Mouse (Mus musculus) liver, embryonic 13.5 days (tissue): Measurements from ENCODE around the gene Tvp23a. TPM values are rescaled to one million over a fixed set of nuclear protein-coding genes. Genes with fewer than 3 reads are reported as not detected.

Experiments
- ATAC-seq: fragments of 200-750 bp; cut with Nextera tagmentation; 2 replicates; pipeline ENCODE4 v1.8.0; 2017; ENCODE audit warnings: low read depth, mild to moderate bottlenecking, moderate number of reproducible peaks, moderate library complexity
- DNase-seq: peaks from one replicate; pipeline ENCODE4 v3.0.0; 2022
- H3K27ac ChIP-seq: fragments of 300-500 bp; sonication (generic); 2 replicates; pipeline ENCODE4 v1.5.1; 2015; ENCODE audit warnings: moderate library complexity, mild to moderate bottlenecking, inconsistent platforms
- H3K27me3 ChIP-seq: fragments of 300-500 bp; sonication (generic); 2 replicates; pipeline ENCODE4 v1.6.1; 2015; ENCODE audit warnings: mild to moderate bottlenecking, inconsistent platforms
- H3K36me3 ChIP-seq: fragments of 300-500 bp; sonication (generic); 2 replicates; pipeline ENCODE4 v1.6.1; 2015; ENCODE audit warnings: mild to moderate bottlenecking, inconsistent platforms
- H3K4me1 ChIP-seq: fragments of 300-500 bp; sonication (generic); replicated peaks from 2 replicates; pipeline ENCODE4 v1.6.1; 2015; ENCODE audit warnings: inconsistent platforms
- H3K4me2 ChIP-seq: fragments of 300-500 bp; sonication (generic); 2 replicates; pipeline ENCODE4 v1.6.1; 2015; ENCODE audit warnings: inconsistent platforms, mild to moderate bottlenecking, moderate library complexity
- H3K4me3 ChIP-seq: fragments of 300-500 bp; sonication (generic); replicated peaks from 2 replicates; pipeline ENCODE4 v1.5.1; 2015; ENCODE audit warnings: mild to moderate bottlenecking, inconsistent platforms
- H3K9ac ChIP-seq: fragments of 300-500 bp; sonication (generic); 2 replicates; pipeline ENCODE4 v1.6.1; 2015; ENCODE audit warnings: mild to moderate bottlenecking, inconsistent platforms
- H3K9me3 ChIP-seq: fragments of 300-500 bp; sonication (generic); replicated peaks from 2 replicates; pipeline ENCODE4 v1.6.1; 2016; ENCODE audit warnings: inconsistent platforms
- WGBS: fragments of 180-500 bp; shearing (Covaris S2); methylation state at CpG from one replicate; pipeline ENCODE4 v1.1.7; 2015; ENCODE audit not compliant: insufficient replicate concordance; 5-methylcytosine and 5-hydroxymethylcytosine counted together
- polyA plus RNA-seq: library from polyadenylated mRNA; unstranded; fragments of >200 nt; fragmentation: Nextera tagmentation; extraction: Ambion mirVana; gene quantifications from 2 replicates; pipeline ENCODE4 v1.2.1, GENCODE M21; 2015

The Tvp23a gene
- polyA plus RNA-seq, 1 experiment from 2014 or later, result 0.81 TPM

DNA sequence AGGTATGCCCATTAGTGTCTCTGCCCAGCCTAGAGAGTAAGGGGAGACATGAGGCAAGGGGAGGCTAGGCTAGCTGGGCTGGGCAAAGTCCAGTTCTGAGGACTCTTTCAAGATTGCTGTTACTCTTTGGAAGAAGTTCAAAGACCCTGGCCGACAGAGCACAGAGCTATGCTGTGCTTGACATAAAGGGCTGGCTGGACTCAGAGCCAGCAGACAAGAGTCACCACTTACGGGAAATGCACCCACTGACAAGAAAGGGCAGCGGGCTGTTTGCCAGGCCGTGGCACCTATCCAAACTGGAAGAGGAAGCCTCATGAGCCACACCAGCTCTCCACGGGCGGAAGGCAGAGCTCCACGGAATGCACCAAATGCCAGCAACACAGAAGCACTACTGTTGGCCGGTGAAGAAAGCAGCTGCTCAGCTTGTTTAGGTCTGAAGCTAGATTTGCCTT is 5.3 kb upstream of the Tvp23a start:
- Histone ChIP-seq H3K4me3 (no peak overlapping the region), H3K4me1 (peaks cover 21% of the 10 kb centered on the region), H3K27ac (no peak overlapping the region), H3K9ac (no peak overlapping the region), H3K36me3 (no peaks in the 10 kb centered on the region), H3K9me3 (no peaks in the 10 kb centered on the region), H3K4me2 (no peak overlapping the region), H3K27me3 (no peaks in the 10 kb centered on the region)
- 64% methylated on average over 8 of the region's 8 CpGs for WGBS
- ATAC-seq (no peak), DNase-seq (no peak)

DNA sequence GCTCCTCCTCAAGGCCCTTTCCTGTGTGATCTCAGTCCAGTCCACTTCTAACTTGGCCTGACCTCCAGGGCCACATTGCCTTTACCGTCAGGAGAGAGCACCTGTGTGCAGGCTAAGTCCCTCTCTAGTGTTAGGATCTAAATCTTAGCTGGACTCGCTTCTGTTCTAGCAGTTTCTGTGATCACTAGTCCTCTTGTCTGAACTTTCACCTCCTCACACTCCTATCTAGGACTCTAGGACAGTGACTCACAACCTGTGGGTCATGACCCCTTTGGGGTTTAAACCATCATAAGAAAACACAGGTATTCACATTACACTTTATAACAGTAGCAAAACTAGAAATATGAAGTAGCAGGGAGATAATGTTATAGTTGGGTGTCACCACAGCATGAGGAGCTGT is 4.7 kb upstream of the Tvp23a start:
- Histone ChIP-seq H3K4me3 (no peak overlapping the region), H3K4me1 (peaks cover 23% of the 10 kb centered on the region), H3K27me3 (no peaks in the 10 kb centered on the region), H3K27ac (no peak overlapping the region), H3K9ac (no peak overlapping the region), H3K4me2 (no peak overlapping the region), H3K36me3 (no peaks in the 10 kb centered on the region), H3K9me3 (no peaks in the 10 kb centered on the region)
- ATAC-seq (no peak), DNase-seq (no peak)
- 63% methylated on average over 2 of the region's 2 CpGs for WGBS

GRCm38 (mm10) chr16:10448931-10449330 is 1.8 kb upstream of the Tvp23a start:
- ATAC-seq, result peak; percentile 70
- no peak overlapping the region; the same call in 1 of the 2 replicates for H3K27ac ChIP-seq
- no peaks in the 10 kb centered on the region for H3K9me3 ChIP-seq

GRCm38 (mm10) chr16:10447781-10448180 is 619 bp upstream of the Tvp23a start:
- Histone ChIP-seq H3K36me3 (no peaks in the 10 kb centered on the region), H3K9me3 (no peaks in the 10 kb centered on the region), H3K9ac (no peak overlapping the region), H3K27ac (no peak overlapping the region), H3K27me3 (no peaks in the 10 kb centered on the region), H3K4me3 (no peak overlapping the region), H3K4me1 (peaks cover 14% of the 10 kb centered on the region), H3K4me2 (peak overlapping the region; percentile 38)
- DNase-seq (no peak), ATAC-seq (no peak)
- WGBS, result 37% methylated on average over 2 of the region's 2 CpGs

More at GRCm38 (mm10) chr16:10448931-10449330, 1.8 kb upstream of the Tvp23a start:
- no peak overlapping the region for H3K4me3 ChIP-seq
- WGBS, result 43% methylated on average over 9 of the region's 9 CpGs
- H3K4me2 ChIP-seq, result no peak overlapping the region
- H3K36me3 ChIP-seq, result no peaks in the 10 kb centered on the region
- DNase-seq, result no peak
- H3K9ac ChIP-seq, result no peak overlapping the region
- peaks cover 19% of the 10 kb centered on the region for H3K4me1 ChIP-seq
- H3K27me3 ChIP-seq, result no peaks in the 10 kb centered on the region

DNA sequence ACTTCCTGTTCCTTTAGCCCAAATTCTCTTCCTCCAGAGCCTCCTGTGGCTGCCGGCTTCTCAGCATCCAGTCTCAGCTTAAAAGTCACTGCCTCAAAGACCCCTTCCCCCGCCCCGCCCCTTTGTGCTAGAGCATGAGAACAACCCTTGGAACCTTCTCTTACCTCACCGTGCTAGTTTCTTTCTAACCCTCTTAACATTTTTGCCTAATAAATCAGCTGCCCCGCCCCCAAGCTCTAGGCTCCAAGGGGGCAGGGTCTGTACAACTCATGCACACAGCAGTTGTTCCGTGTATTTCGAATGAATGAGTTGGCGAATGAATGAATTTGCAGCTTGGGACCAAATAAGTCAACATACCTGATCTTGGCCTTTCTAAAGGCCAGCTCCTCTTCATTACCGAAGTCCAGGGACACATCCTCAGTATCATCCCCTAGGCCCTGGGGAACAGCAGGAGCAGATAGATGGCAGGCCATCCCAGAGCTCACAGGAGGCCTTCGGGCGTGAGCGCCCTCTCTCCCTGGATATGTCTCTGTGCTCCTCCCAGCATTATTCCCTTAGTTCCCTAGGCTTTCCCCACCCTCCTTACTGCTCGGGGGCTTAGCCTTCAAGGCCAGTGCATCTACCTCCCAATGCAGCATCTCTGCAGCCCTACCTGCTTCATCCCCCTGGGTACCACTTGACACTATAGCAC is 444 bp downstream of the Tvp23a start:
- 44% methylated on average over 13 of the region's 13 CpGs for WGBS
- H3K27ac ChIP-seq, result no peak overlapping the region
- DNase-seq, result no peak
- no peaks in the 10 kb centered on the region for H3K9me3 ChIP-seq
- no peak for ATAC-seq
- peaks cover 11% of the 10 kb centered on the region for H3K4me1 ChIP-seq
- H3K4me2 ChIP-seq, result peak overlapping the region; percentile 38
- no peaks in the 10 kb centered on the region for H3K36me3 ChIP-seq
- H3K9ac ChIP-seq, result no peak overlapping the region
- H3K4me3 ChIP-seq, result peak overlapping the region; percentile 15; the same call in 1 of the 2 replicates
- no peaks in the 10 kb centered on the region for H3K27me3 ChIP-seq

DNA sequence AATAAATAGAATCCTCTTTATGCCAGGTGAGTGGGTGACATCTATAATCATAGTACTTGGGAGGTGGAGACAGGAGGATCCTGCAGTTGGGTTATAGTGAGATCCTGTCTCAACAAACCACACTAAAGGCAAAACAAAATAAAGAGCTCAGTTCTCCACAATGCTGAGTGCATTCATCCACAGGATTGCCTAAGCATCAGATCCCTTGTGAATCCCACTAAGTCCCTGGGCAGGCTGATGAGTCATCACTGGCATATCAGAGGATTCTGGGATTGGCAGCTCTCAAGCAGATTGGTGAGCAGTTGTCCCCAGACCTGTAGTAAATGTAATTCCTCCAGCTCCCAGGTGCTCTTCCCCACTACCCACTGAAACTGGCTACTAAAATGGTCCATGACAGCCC is 3.4 kb downstream of the Tvp23a start:
- H3K9ac ChIP-seq, result no peak overlapping the region
- no peak for DNase-seq
- no peaks in the 10 kb centered on the region for H3K27me3 ChIP-seq
- H3K4me3 ChIP-seq, result no peak overlapping the region
- H3K9me3 ChIP-seq, result no peaks in the 10 kb centered on the region
- H3K4me1 ChIP-seq, result peaks cover 9% of the 10 kb centered on the region
- no peak for ATAC-seq
- H3K27ac ChIP-seq, result no peak overlapping the region
- no peaks in the 10 kb centered on the region for H3K36me3 ChIP-seq
- H3K4me2 ChIP-seq, result no peak overlapping the region

DNA sequence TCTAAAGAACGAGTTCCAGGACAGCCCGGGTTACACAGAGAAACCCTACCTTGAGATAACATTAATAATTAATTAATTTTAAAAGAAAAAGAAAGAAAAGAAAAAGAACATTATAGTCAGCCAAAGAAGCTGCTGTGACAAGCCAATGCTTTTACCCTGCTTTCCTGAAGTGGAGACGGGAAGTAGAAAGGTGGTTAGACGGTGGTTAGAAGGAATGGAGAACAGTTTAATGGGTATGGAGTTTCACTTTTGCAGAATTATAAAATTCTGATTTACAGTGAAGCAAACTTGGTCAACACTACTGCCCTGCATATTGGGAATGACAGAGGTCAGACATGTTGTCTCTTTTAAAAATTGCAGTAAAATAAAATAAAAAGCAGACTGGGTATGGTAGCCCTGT is 5.4 kb downstream of the Tvp23a start:
- Histone ChIP-seq H3K9ac (no peak overlapping the region), H3K27ac (no peak overlapping the region), H3K4me2 (no peak overlapping the region), H3K27me3 (no peaks in the 10 kb centered on the region), H3K4me3 (no peak overlapping the region), H3K4me1 (no peaks in the 10 kb centered on the region), H3K9me3 (no peaks in the 10 kb centered on the region), H3K36me3 (no peaks in the 10 kb centered on the region)
- 72% methylated on average over 4 of the region's 4 CpGs for WGBS
- DNase-seq (no peak), ATAC-seq (no peak)

DNA sequence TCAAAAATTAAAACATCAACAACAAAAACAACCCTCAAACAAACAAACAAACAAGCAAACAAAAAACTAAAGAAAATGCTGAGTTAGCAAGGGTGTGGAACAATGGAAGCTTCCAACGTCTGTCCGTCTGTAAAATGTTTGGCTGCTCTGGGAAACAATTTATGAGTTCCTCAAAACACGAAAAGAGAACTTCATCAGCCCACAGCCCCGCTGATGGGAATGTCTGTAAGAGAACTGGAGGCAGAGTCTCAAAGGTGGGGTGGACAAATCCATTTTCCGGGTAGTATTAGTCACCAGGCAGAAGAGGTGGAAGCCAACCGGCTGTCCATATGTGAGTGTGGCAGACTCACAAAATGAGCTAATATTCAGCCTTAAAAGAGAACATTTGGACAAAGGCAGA is 5.8 kb downstream of the Tvp23a start:
- no peaks in the 10 kb centered on the region for H3K36me3 ChIP-seq
- no peak overlapping the region for H3K4me3 ChIP-seq
- H3K27ac ChIP-seq, result no peak overlapping the region
- no peaks in the 10 kb centered on the region for H3K27me3 ChIP-seq
- H3K4me1 ChIP-seq, result no peaks in the 10 kb centered on the region
- H3K4me2 ChIP-seq, result no peak overlapping the region
- DNase-seq (no peak), ATAC-seq (no peak)
- H3K9ac ChIP-seq, result no peak overlapping the region
- WGBS, result 55% methylated on average over 6 of the region's 6 CpGs
- no peaks in the 10 kb centered on the region for H3K9me3 ChIP-seq

- no peaks in the 10 kb centered on the region for H3K4me1 ChIP-seq
- H3K36me3 ChIP-seq, result no peaks in the 10 kb centered on the region
- no peak for DNase-seq
- no peak for ATAC-seq
- 61% methylated on average over 5 of the region's 5 CpGs for whole genome bisulfite sequencing
- H3K9me3 ChIP-seq, result no peaks in the 10 kb centered on the region
- H3K4me2 ChIP-seq, result no peak overlapping the region
- H3K27me3 ChIP-seq, result no peaks in the 10 kb centered on the region
- H3K9ac ChIP-seq, result no peak overlapping the region
- H3K27ac ChIP-seq, result no peak overlapping the region
- no peak overlapping the region for H3K4me3 ChIP-seq
Observed at GRCm38 (mm10) chr16:10438055-10438454, 9.1 kb downstream of the Tvp23a start.

GRCm38 (mm10) chr16:10436166-10436565 is 11.0 kb downstream of the Tvp23a start:
- WGBS, result 73% methylated on average over 6 of the region's 6 CpGs
- no peak overlapping the region for H3K4me3 ChIP-seq

DNA sequence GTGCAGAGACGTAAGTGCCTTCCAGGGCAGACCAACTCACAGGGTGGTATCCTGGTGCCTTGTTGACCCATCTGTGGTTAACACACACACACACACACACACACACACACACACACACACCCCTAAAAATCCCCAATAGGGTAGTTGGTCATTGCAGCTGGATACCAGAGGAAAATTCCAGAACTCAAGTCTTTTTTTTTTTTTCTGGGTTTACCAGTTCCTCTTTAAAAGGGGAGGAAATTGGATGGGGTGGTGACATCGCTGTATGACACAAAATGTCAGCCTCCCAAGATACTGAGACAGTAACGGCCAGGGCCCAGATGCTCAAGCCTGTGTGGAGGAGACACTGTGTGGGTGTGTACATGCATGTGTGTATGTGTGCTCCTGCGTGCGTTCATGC is 13.8 kb downstream of the Tvp23a start:
- H3K36me3 ChIP-seq, result no peaks in the 10 kb centered on the region
- ATAC-seq (no peak), DNase-seq (no peak)
- no peaks in the 10 kb centered on the region for H3K9me3 ChIP-seq
- H3K9ac ChIP-seq, result no peak overlapping the region
- H3K4me2 ChIP-seq, result no peak overlapping the region
- WGBS, result 63% methylated on average over 5 of the region's 5 CpGs
- H3K4me3 ChIP-seq, result no peak overlapping the region
- H3K27ac ChIP-seq, result no peak overlapping the region
- H3K4me1 ChIP-seq, result no peaks in the 10 kb centered on the region
- H3K27me3 ChIP-seq, result no peaks in the 10 kb centered on the region

More at GRCm38 (mm10) chr16:10436166-10436565, 11.0 kb downstream of the Tvp23a start:
- H3K4me1 ChIP-seq, result no peaks in the 10 kb centered on the region
- no peaks in the 10 kb centered on the region for H3K27me3 ChIP-seq
- no peak overlapping the region for H3K9ac ChIP-seq
- no peak for ATAC-seq
- no peak overlapping the region for H3K27ac ChIP-seq
- no peak overlapping the region for H3K4me2 ChIP-seq
- H3K9me3 ChIP-seq, result no peaks in the 10 kb centered on the region
- DNase-seq, result no peak
- H3K36me3 ChIP-seq, result no peaks in the 10 kb centered on the region

GRCm38 (mm10) chr16:10432387-10432786 is 14.8 kb downstream of the Tvp23a start:
- Histone ChIP-seq H3K9me3 (no peaks in the 10 kb centered on the region), H3K4me1 (no peaks in the 10 kb centered on the region), H3K9ac (no peak overlapping the region), H3K27ac (no peak overlapping the region), H3K4me2 (no peak overlapping the region), H3K4me3 (no peak overlapping the region), H3K36me3 (no peaks in the 10 kb centered on the region), H3K27me3 (no peaks in the 10 kb centered on the region)
- WGBS, result 63% methylated on average over 4 of the region's 4 CpGs
- no peak for ATAC-seq
- no peak for DNase-seq
